Mouse (Mus musculus): ENCODE data around the gene Gm10134.

DNA sequence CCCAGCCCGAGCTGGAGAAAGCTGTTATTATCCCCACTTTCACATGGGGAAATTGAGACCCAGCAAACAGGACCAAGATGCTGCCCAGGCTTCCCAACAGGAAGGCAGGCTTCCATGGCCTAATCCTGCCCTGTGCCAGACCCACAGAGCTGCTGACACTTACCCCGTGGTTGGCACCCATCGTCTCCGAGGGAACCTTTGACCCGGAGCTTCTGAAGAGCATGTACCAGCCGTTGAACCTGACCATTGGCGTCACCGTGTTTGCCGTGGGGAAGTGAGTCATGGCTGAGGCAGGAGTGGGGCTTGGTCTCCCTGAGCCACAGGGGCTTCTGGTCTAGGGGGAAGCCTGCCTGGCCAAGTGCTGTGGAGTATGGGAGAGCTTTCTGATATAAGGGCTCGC lies 2.9 kb upstream of the Gm10134 start:
- TF ChIP-seq CTCF (IDR thresholded peaks at IDR 0.05; ENCODE audit: low read depth) (no peak), EP300 (IDR thresholded peaks at IDR 0.05; ENCODE audit: low read depth) (no peak)

Measured in heart, postnatal 0 days (tissue).